Mouse (Mus musculus) limb, embryonic 14.5 days (tissue): ENCODE measurements around the gene Gstt4. TPM values are rescaled to one million over a fixed set of nuclear protein-coding genes. Genes with fewer than 3 reads are reported as not detected.
A peak's percentile ranks its signal among the peaks of the same experiment; 100 is the strongest.

Experiments used
- ATAC-seq: fragments of 200-750 bp; cut with Nextera tagmentation; 2 replicates; pipeline ENCODE4 v1.8.0; 2017; ENCODE audit warnings: low read depth, moderate number of reproducible peaks, moderate TSS enrichment; ENCODE audit not compliant: low FRiP score
- DNase-seq: peaks from one replicate; pipeline ENCODE4 v3.0.0-alpha.2; 2015; ENCODE audit warnings: low spot score
- H3K27ac ChIP-seq: fragments of 300-500 bp; sonication (generic); replicated peaks from 2 replicates; pipeline ENCODE4 v1.5.1; 2014; ENCODE audit warnings: low read depth, mild to moderate bottlenecking, low read length, moderate library complexity, mixed read lengths
- H3K27me3 ChIP-seq: fragments of 300-500 bp; sonication (generic); 2 replicates; pipeline ENCODE4 v1.6.1; 2014; ENCODE audit warnings: low read length, mixed read lengths; ENCODE audit not compliant: control insufficient read depth, insufficient read depth
- H3K36me3 ChIP-seq: fragments of 300-500 bp; sonication (generic); 2 replicates; pipeline ENCODE4 v1.6.1; 2014; ENCODE audit warnings: mild to moderate bottlenecking, low read length, moderate library complexity, mixed read lengths; ENCODE audit not compliant: control insufficient read depth, insufficient read depth
- H3K4me1 ChIP-seq: fragments of 300-500 bp; sonication (generic); 2 replicates; pipeline ENCODE4 v1.6.1; 2014; ENCODE audit warnings: antibody characterized with exemption, low read length, mixed read lengths; ENCODE audit not compliant: control insufficient read depth, insufficient read depth
- H3K4me2 ChIP-seq: fragments of 300-500 bp; sonication (generic); replicated peaks from 2 replicates; pipeline ENCODE4 v1.6.1; 2014; ENCODE audit warnings: low read depth, mild to moderate bottlenecking, low read length, moderate library complexity; ENCODE audit not compliant: severe bottlenecking
- H3K4me3 ChIP-seq: fragments of 300-500 bp; sonication (generic); replicated peaks from 2 replicates; pipeline ENCODE4 v1.5.1; 2014; ENCODE audit warnings: low read length
- H3K9ac ChIP-seq: fragments of 300-500 bp; sonication (generic); 2 replicates; pipeline ENCODE4 v1.6.1; 2014; ENCODE audit warnings: mild to moderate bottlenecking, low read depth, low read length, moderate library complexity; ENCODE audit not compliant: severe bottlenecking
- H3K9me3 ChIP-seq: fragments of 300-500 bp; sonication (generic); 2 replicates; pipeline ENCODE4 v1.6.1; 2016; ENCODE audit warnings: low read length; ENCODE audit not compliant: control insufficient read depth
- POLR2A ChIP-seq: fragments of 200-500 bp; IDR thresholded peaks from 2 replicates; pipeline ENCODE4 v1.8.0; 2012; ENCODE audit warnings: inconsistent platforms, mild to moderate bottlenecking, moderate library complexity, borderline replicate concordance; ENCODE audit not compliant: insufficient read depth, insufficient read length; ENCODE audit errors: extremely low read depth
- WGBS: fragments of 180-500 bp; shearing (Covaris S2); extraction: QIAGEN DNeasy Blood & Tissue Kit; methylation state at CpG from one replicate; pipeline ENCODE4 v1.1.7; 2014; 5-methylcytosine and 5-hydroxymethylcytosine counted together
- polyA plus RNA-seq, 2 experiments: library from polyadenylated mRNA; depleted of rRNA in 1 of 2; stranded (reverse) in 1 of 2; unstranded in 1 of 2; fragments of >200 nt; fragmentation: Nextera tagmentation in 1 of 2; extraction: Ambion mirVana in 1 of 2; gene quantifications; 2 replicates each; pipeline versions ENCODE4 v1.2.1 to v1.2.3; 2012 to 2014

Gene Gstt4
- polyA plus RNA-seq, 2 experiments = not detected

GRCm38 (mm10) chr10:75853452-75853851, 31.1 kb upstream of the Gstt4 start:
- no peak for TF ChIP-seq POLR2A
- 38% methylated on average over 10 of the region's 10 CpGs for WGBS
- no peak overlapping the region for H3K4me2 ChIP-seq

GRCm38 (mm10) chr10:75852539-75853125, 30.3 kb upstream of the Gstt4 start:
- H3K36me3 ChIP-seq = peaks cover 10% of the 10 kb centered on the region
- H3K9ac ChIP-seq = no peak overlapping the region
- H3K4me3 ChIP-seq = no peak overlapping the region
- DNase-seq (no peak), ATAC-seq (no peak)
- no peak for TF ChIP-seq POLR2A
- no peaks in the 10 kb centered on the region for H3K27me3 ChIP-seq
- H3K9me3 ChIP-seq = no peaks in the 10 kb centered on the region
- H3K4me2 ChIP-seq = no peak overlapping the region
- peaks cover 10% of the 10 kb centered on the region; the same call in 1 of the 2 replicates for H3K4me1 ChIP-seq
- WGBS = 89% methylated on average over 12 of the region's 12 CpGs
- no peak overlapping the region for H3K27ac ChIP-seq

More at GRCm38 (mm10) chr10:75853452-75853851, 31.1 kb upstream of the Gstt4 start:
- H3K9ac ChIP-seq = no peak overlapping the region
- no peaks in the 10 kb centered on the region for H3K27me3 ChIP-seq
- no peak overlapping the region for H3K27ac ChIP-seq
- DNase-seq (peak; percentile 80), ATAC-seq (peak; percentile 42; the same call in 1 of the 2 replicates)
- H3K4me1 ChIP-seq = peaks cover 14% of the 10 kb centered on the region
- no peak overlapping the region for H3K4me3 ChIP-seq
- H3K9me3 ChIP-seq = no peaks in the 10 kb centered on the region
- H3K36me3 ChIP-seq = peaks cover 19% of the 10 kb centered on the region

GRCm38 (mm10) chr10:75851681-75852080, 29.3 kb upstream of the Gstt4 start:
- Histone ChIP-seq H3K9ac (no peak overlapping the region), H3K4me1 (peaks cover 10% of the 10 kb centered on the region; the same call in 1 of the 2 replicates), H3K4me2 (no peak overlapping the region), H3K36me3 (peaks cover 2% of the 10 kb centered on the region; the same call in 1 of the 2 replicates), H3K9me3 (no peaks in the 10 kb centered on the region), H3K27me3 (no peaks in the 10 kb centered on the region), H3K4me3 (no peak overlapping the region), H3K27ac (no peak overlapping the region)
- ATAC-seq = no peak
- WGBS = 41% methylated on average over 3 of the region's 3 CpGs
- no peak for TF ChIP-seq POLR2A
- DNase-seq = no peak

- Histone ChIP-seq H3K4me3 (no peak overlapping the region), H3K36me3 (no peaks in the 10 kb centered on the region), H3K9ac (no peak overlapping the region), H3K27me3 (no peaks in the 10 kb centered on the region), H3K27ac (no peak overlapping the region), H3K4me2 (no peak overlapping the region), H3K9me3 (no peaks in the 10 kb centered on the region), H3K4me1 (peaks cover 10% of the 10 kb centered on the region; the same call in 1 of the 2 replicates)
- TF ChIP-seq POLR2A = no peak
- ATAC-seq = no peak
- no peak for DNase-seq
- 8% methylated on average over 6 of the region's 6 CpGs for WGBS
These were observed 28.7 kb upstream of the Gstt4 start for GRCm38 (mm10) chr10:75851076-75851475.

- H3K4me1 ChIP-seq = peaks cover 10% of the 10 kb centered on the region; the same call in 1 of the 2 replicates
- no peak overlapping the region for H3K4me3 ChIP-seq
- no peak overlapping the region for H3K27ac ChIP-seq
- H3K9ac ChIP-seq = no peak overlapping the region
- no peak for ATAC-seq
- no peaks in the 10 kb centered on the region for H3K9me3 ChIP-seq
- 28% methylated on average over 3 of the region's 3 CpGs for WGBS
- DNase-seq = no peak
- H3K4me2 ChIP-seq = no peak overlapping the region
- no peaks in the 10 kb centered on the region for H3K36me3 ChIP-seq
- no peaks in the 10 kb centered on the region for H3K27me3 ChIP-seq
- TF ChIP-seq POLR2A = no peak
These were observed 26.0 kb upstream of the Gstt4 start for GRCm38 (mm10) chr10:75848382-75848781.
